Mouse (Mus musculus): ENCODE results near the gene Efcab7. TPM values are rescaled to one million over a fixed set of nuclear protein-coding genes. Genes with fewer than 3 reads are reported as not detected.

Gene Efcab7
- total RNA-seq, 2 experiments from 2014 or later = 4.7 to 12.5 TPM

DNA sequence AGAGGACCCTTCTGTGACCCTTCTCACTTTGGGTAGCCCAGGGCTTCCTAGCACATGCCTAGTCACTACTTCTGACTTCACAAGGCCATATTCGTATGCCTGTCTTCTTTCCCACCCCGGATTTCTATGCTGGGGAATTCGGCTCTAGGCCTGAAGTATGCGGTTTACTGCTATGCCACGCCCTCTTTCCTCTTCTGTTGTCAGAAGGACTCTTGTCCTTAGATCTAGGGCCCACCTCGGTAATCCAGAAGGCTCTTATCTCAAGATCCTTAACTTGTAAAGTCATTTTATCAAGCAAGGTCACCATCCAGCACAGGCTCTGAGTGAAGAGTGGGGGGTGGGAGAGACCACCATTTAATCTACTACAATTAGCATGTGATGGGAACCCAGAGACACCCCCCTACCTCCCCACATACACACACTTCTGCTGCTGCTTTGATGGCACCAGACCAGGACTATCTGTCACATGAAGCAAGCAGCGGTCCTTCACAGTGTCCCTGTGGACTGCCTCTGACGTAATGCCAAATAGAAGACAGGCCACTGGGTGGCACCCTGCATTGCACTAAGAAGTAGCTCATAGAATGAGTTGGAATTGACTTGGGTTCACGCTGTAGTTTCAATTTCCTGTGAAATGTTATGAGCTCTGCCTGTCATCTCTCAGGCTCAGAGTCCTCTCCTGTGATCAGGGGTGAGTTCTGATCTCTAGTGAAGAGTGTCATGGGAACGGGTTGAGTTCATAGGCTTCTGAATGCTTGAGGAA lies 112.8 kb downstream of the Efcab7 start:
- DNase-seq (ENCODE audit: low spot score in 2 of 2) = no peak

DNA sequence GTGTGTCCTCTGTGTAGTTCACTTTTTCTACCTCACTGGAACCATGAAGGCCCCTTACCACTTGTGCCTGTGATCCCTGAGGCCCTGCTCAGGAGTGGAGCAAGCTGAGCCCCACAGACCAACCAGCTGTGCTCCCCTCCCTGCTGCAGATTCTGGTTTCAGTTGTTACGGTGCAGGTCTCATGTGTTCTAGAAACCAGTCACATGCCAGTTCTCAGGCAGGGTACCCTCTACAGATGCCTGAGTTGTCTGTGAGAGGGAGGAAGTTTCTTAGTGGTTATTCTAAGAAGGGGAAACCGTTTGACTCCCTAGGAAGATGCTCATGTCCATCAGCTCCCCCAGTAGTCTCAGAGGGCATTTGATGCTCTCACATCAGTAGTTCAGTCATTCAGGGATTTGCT lies 115.6 kb downstream of the Efcab7 start:
- no peak for DNase-seq (ENCODE audit: low spot score in 2 of 2)

DNA sequence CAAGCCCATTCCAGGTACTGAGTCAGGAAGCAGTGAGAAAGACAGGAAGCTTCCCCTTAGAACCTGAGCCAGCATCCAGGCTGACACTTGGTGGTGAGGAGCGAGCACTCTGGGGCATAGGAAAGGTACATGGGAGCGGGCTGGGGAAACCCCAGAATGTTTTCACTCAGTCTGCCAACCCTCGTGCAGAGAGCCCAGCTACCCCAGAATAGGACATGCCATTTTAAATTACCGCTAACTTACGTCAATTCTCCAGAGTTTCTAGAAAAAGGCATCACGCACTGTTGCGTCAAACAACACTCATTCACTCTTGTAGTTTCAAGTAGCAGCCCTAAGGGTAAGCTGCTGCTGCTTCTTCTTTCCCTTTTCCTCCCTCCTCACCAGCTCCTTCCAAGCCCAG lies 116.0 kb downstream of the Efcab7 start:
- no peak for DNase-seq (ENCODE audit: low spot score in 2 of 2)

DNA sequence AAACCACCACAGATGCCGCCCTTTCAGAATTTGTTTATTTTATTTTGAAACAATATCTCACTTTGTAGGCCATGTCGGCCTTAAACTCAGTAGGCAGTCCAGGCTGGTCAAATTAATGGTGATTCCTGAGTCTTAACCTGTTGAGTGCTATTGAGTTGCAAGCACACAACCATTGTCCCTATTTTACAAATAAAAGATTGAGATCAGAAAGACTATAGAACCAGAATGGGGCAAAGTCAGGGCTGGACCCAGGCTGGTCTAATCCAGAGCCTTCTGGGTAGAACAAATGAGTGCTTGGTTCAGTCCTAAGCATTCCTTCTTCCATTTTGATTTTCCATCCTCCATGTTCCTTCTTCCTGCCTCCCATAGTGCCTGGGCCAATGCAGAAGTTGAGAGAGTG lies 117.5 kb downstream of the Efcab7 start:
- DNase-seq (ENCODE audit: low spot score in 2 of 2) = no peak

DNA sequence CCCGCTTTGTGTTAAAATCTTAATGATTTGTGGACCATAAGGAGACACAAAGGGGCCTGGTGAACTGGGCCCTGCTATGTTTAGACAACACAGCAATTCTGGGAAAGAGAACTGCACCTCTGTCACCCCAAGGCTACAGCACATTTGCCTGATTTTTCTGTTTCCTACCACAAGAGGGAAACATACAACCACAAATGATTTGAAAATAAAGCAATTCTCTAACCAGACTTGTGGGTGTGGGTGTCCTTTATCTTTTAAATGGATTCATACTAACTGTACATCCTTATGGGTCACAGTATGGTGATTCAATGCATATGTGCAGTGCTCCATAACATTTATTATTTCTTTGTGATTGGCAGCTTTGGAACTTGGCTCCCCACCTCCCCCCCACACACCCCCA lies 118.2 kb downstream of the Efcab7 start:
- DNase-seq (ENCODE audit: low spot score in 2 of 2) = peak in 1 of 2 experiments; percentile 59

DNA sequence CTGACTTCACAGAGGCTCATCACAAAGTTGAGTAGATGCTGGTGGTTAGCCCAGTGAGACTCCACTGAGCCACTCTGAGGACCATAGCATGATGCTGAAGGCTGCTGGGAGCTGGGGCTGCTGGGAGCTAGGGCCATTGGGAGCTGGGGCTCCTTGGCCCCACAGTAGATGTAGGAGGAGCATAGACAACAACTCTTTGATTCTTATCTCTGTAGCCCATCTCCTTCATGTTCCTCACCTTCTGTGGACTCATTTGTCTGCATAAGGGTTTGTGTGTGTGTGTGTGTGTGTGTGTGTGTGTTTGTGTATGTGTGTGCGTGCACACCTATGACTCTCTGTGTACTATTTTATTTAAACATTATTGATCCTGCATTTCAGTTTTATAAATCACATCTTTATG lies 118.9 kb downstream of the Efcab7 start:
- no peak for DNase-seq (ENCODE audit: low spot score in 2 of 2)

DNA sequence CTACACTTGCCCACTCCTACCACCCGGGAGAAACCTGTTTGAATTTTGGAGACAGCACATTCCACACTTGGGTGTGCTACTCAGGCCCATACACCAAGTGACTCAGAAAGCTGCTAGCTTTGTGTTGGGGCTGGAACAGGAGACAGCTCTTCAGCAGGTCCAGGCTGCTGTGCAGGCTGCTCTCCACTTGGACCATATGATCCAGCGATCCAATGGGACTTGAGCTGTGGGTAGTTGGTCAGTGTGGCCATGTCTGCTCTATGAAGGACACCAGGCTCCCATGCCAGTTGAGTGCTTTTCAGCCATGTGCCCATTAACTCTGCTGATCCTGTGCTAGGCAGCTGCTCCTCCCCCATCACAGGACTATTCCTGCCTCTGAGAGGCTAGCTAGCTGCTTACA lies 124.9 kb downstream of the Efcab7 start:
- DNase-seq (ENCODE audit: low spot score in 2 of 2) = no peak

DNA sequence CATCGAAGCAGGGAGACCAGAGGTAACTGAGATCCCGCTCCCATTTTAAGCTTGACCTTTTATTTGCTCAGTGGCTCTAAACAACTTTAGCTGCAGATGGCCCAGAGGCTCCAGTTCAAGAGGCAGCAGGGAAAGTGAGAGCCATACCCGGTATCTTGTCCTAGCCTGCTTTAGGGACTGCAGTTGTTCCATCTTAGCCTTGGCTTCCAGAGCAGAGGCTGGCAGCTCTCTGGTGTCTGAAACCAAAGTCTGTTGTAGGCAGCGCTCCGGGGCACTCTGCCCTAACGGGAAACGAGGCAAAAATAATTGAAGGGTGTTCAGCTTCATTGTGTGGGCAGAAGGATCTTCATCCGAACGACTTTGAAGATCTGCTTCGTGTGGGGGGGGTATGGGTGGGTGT lies 126.4 kb downstream of the Efcab7 start:
- peak in 1 of 2 experiments; percentile 28 for DNase-seq (ENCODE audit: low spot score in 2 of 2)

DNA sequence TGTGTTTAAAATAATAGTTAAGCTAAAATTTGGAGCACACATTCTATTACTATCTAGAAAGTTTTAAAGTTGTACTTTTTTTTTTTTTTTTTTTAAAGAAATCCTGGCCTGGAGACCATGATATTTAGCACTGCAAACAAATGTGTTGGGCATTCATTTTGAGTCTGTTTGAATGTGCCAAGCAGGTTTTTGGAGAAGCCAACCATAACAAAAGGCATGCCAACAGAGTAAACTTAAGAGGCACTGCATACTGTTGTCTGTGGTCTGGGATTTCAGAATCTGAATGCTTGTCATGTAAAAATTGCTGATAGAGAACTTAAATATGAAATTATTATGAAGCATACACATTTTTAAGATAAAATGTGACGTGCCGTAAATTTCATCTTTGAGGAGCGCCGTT lies 128.2 kb downstream of the Efcab7 start:
- DNase-seq (ENCODE audit: low spot score in 2 of 2) = no peak

DNA sequence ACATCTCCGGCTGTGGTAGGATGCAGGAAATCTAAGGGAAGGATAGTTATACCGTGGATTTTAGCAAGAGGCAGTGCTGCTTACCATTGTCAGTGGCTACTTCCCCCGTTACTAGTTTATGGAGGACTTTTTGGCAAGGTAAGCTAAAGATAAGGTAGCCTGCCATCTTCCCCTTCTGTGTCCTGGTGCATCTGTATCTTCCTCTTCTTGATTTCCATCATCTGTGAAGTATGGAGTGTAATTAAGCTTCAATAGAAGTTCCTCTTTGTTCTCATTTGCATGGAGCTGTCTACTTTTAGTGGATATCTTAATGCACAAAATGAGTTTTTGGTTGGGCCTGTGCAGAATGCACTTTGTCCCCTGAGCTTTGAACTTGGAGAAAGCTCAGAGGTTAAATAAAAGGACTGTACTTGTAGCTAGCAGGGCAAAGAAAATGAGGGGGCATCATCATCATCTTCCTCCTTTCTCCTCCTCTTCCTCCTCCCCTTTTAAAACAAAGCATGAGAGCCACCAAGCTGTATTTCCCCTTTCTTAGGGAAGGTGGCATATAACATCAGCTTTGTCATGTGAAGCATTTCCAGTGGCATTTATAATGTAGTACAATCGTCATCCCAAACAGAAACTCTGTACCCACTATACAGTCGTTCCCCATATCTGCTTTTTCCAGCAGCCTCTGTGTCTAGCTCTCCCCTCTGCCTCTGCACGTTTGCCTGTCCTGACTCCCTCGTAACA lies 129.3 kb downstream of the Efcab7 start:
- no peak for DNase-seq (ENCODE audit: low spot score in 2 of 2)

DNA sequence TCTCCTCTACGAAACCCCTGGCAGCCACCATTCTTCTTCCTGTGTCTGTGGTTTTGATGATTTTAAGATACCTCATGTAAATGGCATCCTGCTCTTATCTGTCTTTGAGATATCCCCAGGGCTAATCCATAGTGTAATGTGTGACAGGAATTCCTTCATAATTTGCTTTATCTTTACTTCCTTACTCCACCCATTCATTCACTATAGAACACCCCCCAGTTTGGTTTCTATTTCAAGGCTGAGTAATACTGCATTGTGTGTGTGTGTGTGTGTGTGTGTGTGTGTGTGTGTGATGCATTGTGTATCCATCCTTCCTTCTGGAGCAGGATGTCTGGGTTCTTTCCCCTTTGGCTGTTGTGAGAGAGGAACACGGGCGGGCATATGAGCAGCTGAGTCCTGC lies 130.3 kb downstream of the Efcab7 start:
- no peak for DNase-seq (ENCODE audit: low spot score in 2 of 2)

Other genes with a start within 250 kb of the Efcab7 start
- gene Foxd3, start 172.9 kb upstream of the Efcab7 start, total RNA-seq (2021) = not detected
- 10 to 100 TPM; 14.7 to 15.0 TPM for gene Alg6, start 113.5 kb upstream of the Efcab7 start, total RNA-seq (2021)
- 10 to 100 TPM; 53.6 to 57.2 TPM for gene Pgm1, start 100.2 kb downstream of the Efcab7 start, total RNA-seq (2021)
- gene Itgb3bp, start 100.6 kb downstream of the Efcab7 start, total RNA-seq (2021) = 1 to 10 TPM; 4.8 to 4.9 TPM